Mouse (Mus musculus) small intestine, adult 10 weeks (tissue): ENCODE results near the gene Gm49673. TPM values are rescaled to one million over a fixed set of nuclear protein-coding genes. Genes with fewer than 3 reads are reported as not detected.

Experiments used
- polyA plus RNA-seq: library from polyadenylated mRNA; stranded (reverse); fragments of 350-450 nt; fragmentation: Illumina TruSeq; extraction: RNeasy Lipid Tissue Mini Kit (QIAGEN cat#74804); gene quantifications from one replicate; pipeline ENCODE4 v1.2.3, GENCODE M21; 2014; ENCODE audit warnings: low replicate concordance

Gene Gm49673
- polyA plus RNA-seq = not detected

GRCm38 (mm10) chr17:8147439-8148316 lies at the start of gene Gm49673, which contains the start of gene Rnaset2a:
Gm49673 (minus strand) TSS chr17:8147788.
Rnaset2a (minus strand) TSS chr17:8148097.

GRCm38 (mm10) chr17:8164701-8165607 lies 17.4 kb upstream of the Gm49673 start, which contains the start of gene Fgfr1op:
Fgfr1op (plus strand) TSS chr17:8165501.

Other genes with a start within 250 kb of the Gm49673 start
- 1.0 TPM for gene Tagap, start 221.8 kb downstream of the Gm49673 start, polyA plus RNA-seq
- gene Rsph3a, start 202.2 kb downstream of the Gm49673 start, polyA plus RNA-seq = 26.8 TPM
- gene Rnaset2a, start 309 bp upstream of the Gm49673 start, polyA plus RNA-seq = 14.9 TPM
- 21.5 TPM for gene Fgfr1op, start 17.7 kb upstream of the Gm49673 start, polyA plus RNA-seq
- gene Ccr6, start 88.3 kb upstream of the Gm49673 start, polyA plus RNA-seq = not detected
- gene Mpc1, start 135.1 kb upstream of the Gm49673 start, polyA plus RNA-seq = 508 TPM
- gene Sft2d1, start 163.3 kb upstream of the Gm49673 start, polyA plus RNA-seq = 86.7 TPM
- 0.37 TPM for gene Prr18, start 189.7 kb upstream of the Gm49673 start, polyA plus RNA-seq
- gene T2, start 208.2 kb upstream of the Gm49673 start, polyA plus RNA-seq = not detected